Mouse (Mus musculus) liver, embryonic 15.5 days (tissue): ENCODE data around the gene Twist2. TPM values are rescaled to one million over a fixed set of nuclear protein-coding genes. Genes with fewer than 3 reads are reported as not detected.

Experiments used
- ATAC-seq: fragments of 200-750 bp; cut with Nextera tagmentation; 2 replicates; pipeline ENCODE4 v1.8.0; 2017; ENCODE audit warnings: moderate number of reproducible peaks, mild to moderate bottlenecking, moderate library complexity; ENCODE audit not compliant: insufficient read depth
- H3K27ac ChIP-seq: fragments of 300-500 bp; sonication (generic); replicated peaks from 2 replicates; pipeline ENCODE4 v1.5.1; 2015; ENCODE audit warnings: mild to moderate bottlenecking, inconsistent platforms
- H3K27me3 ChIP-seq: fragments of 300-500 bp; sonication (generic); 2 replicates; pipeline ENCODE4 v1.6.1; 2015; ENCODE audit warnings: mild to moderate bottlenecking, inconsistent platforms
- H3K36me3 ChIP-seq: fragments of 300-500 bp; sonication (generic); replicated peaks from 2 replicates; pipeline ENCODE4 v1.6.1; 2015; ENCODE audit warnings: moderate library complexity, mild to moderate bottlenecking, inconsistent platforms
- H3K4me1 ChIP-seq: fragments of 300-500 bp; sonication (generic); replicated peaks from 2 replicates; pipeline ENCODE4 v1.6.1; 2015; ENCODE audit warnings: inconsistent platforms
- H3K4me2 ChIP-seq: fragments of 300-500 bp; sonication (generic); 2 replicates; pipeline ENCODE4 v1.6.1; 2015; ENCODE audit warnings: moderate library complexity, mild to moderate bottlenecking, inconsistent platforms
- H3K4me3 ChIP-seq: fragments of 300-500 bp; sonication (generic); replicated peaks from 2 replicates; pipeline ENCODE4 v1.5.1; 2015; ENCODE audit warnings: mild to moderate bottlenecking, inconsistent platforms
- H3K9ac ChIP-seq: fragments of 300-500 bp; sonication (generic); 2 replicates; pipeline ENCODE4 v1.6.1; 2015; ENCODE audit warnings: moderate library complexity, mild to moderate bottlenecking, inconsistent platforms
- H3K9me3 ChIP-seq: fragments of 300-500 bp; sonication (generic); replicated peaks from 2 replicates; pipeline ENCODE4 v1.6.1; 2016; ENCODE audit warnings: inconsistent platforms
- WGBS: fragments of 180-500 bp; shearing (Covaris S2); methylation state at CpG from one replicate; pipeline ENCODE4 v1.1.7; 2015; ENCODE audit warnings: mixed read lengths; ENCODE audit not compliant: insufficient replicate concordance; 5-methylcytosine and 5-hydroxymethylcytosine counted together
- polyA plus RNA-seq: library from polyadenylated mRNA; unstranded; fragments of >200 nt; fragmentation: Nextera tagmentation; extraction: Ambion mirVana; gene quantifications from 2 replicates; pipeline ENCODE4 v1.2.1, GENCODE M21; 2015

Twist2 gene
- polyA plus RNA-seq, 1 experiment from 2014 or later = 0.26 TPM

DNA sequence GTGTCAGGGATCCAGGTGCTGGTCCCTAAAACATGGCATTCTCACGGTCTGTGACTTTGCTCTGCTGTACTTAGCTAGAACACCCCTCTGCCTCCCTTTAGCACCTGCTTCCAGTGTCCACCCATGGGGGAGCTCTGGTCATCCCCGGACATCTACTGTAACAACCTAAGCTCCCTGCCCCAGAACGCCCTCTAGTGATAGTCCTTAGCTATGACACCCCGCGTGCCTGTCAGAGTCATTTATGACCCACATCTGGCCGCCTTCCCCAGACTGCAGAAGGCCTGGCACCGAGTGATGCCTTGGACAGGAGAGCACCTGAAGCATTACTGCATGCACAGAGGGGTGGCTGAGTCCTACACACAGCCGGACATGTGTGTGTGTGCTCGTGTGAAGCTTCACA, 18.0 kb downstream of the Twist2 start:
- no peaks in the 10 kb centered on the region for H3K36me3 ChIP-seq
- WGBS = 38% methylated on average over 9 of the region's 9 CpGs
- no peak overlapping the region for H3K9ac ChIP-seq
- H3K4me3 ChIP-seq = no peak overlapping the region
- no peaks in the 10 kb centered on the region for H3K9me3 ChIP-seq
- H3K4me2 ChIP-seq = no peak overlapping the region
- no peak overlapping the region for H3K27ac ChIP-seq
- H3K27me3 ChIP-seq = no peaks in the 10 kb centered on the region
- H3K4me1 ChIP-seq = peaks cover 6% of the 10 kb centered on the region; the same call in 1 of the 2 replicates
- no peak for ATAC-seq

DNA sequence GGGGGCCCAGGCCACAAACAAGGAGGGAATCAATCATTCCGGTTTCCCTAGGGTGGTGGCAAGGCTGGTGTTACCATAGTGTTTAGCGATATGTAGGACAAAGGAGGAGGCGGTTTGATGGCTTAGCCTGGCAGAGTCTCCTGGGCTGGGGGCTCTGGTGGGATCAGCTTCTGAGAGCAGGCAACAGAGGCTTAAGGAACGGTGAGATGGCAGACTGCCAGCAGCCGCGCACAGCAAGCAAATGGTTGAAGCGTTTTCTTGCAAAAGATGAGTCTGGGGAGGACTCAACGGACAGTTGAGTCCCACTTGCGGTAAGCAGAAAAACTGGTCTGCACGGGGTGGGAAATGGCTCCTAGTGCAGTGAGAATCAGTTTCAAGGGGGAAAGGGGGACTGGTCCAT, 19.3 kb downstream of the Twist2 start:
- 69% methylated on average over 10 of the region's 10 CpGs for WGBS
- Histone ChIP-seq H3K4me1 (peaks cover 6% of the 10 kb centered on the region; the same call in 1 of the 2 replicates), H3K4me2 (no peak overlapping the region), H3K9me3 (no peaks in the 10 kb centered on the region), H3K4me3 (no peak overlapping the region), H3K9ac (no peak overlapping the region), H3K36me3 (no peaks in the 10 kb centered on the region), H3K27ac (no peak overlapping the region), H3K27me3 (no peaks in the 10 kb centered on the region)
- ATAC-seq = no peak

DNA sequence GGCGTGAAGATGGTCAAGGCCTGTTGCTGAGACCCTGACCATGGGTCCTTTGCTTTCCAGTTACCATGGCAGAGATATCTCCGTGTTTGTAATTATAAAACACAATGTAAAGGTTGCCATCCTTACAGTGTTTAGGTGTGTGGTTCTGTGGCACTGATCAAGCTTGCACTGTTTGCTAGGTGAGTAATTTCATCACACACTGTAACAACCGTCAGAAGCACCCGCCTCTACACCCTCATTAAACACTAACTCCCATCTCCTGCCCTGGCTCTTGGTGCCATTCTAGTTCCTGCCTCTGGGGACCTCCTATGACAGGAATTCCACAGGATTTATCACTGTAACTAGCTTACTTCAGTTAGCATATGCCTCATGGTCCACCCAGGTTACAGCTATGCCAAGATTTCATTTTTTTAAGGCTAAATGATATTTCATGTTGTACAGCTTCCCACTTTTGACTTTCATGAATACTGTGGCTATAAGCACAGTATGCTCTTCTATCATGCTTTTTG, 21.1 kb downstream of the Twist2 start:
- 66% methylated on average over 4 of the region's 4 CpGs for WGBS
- Histone ChIP-seq H3K9ac (no peak overlapping the region), H3K36me3 (no peaks in the 10 kb centered on the region), H3K4me1 (peaks cover 6% of the 10 kb centered on the region; the same call in 1 of the 2 replicates), H3K9me3 (no peaks in the 10 kb centered on the region), H3K27ac (no peak overlapping the region), H3K27me3 (no peaks in the 10 kb centered on the region), H3K4me2 (no peak overlapping the region), H3K4me3 (no peak overlapping the region)
- no peak for ATAC-seq

DNA sequence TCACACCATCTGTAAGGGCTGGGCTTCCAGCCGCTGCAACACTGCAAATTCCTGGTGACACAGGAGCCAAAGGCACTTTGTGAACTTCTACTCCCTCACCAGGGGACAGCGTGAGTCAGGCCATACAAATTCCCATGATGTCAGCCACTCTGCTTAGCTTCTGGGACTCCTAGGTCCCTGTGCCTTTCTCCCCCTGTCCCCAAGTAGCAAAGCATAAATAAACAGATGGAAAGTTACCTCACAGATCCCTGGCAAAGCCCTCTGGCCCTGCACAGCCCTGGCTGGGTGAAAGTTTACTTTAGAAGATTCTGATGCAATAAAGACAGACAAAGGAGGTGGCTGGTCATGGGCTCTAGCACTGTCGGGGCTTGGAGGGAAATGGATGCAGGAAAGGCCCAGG, 22.3 kb downstream of the Twist2 start:
- Histone ChIP-seq H3K4me1 (peaks cover 6% of the 10 kb centered on the region; the same call in 1 of the 2 replicates), H3K4me2 (no peak overlapping the region), H3K27ac (no peak overlapping the region), H3K27me3 (no peaks in the 10 kb centered on the region), H3K9ac (no peak overlapping the region), H3K9me3 (no peaks in the 10 kb centered on the region), H3K36me3 (no peaks in the 10 kb centered on the region), H3K4me3 (no peak overlapping the region)
- ATAC-seq = peak; percentile 65
- WGBS = 22% methylated on average over 3 of the region's 3 CpGs

GRCm38 (mm10) chr1:91823951-91824350, 22.7 kb downstream of the Twist2 start:
- Histone ChIP-seq H3K9ac (no peak overlapping the region), H3K4me2 (no peak overlapping the region), H3K27ac (no peak overlapping the region)

GRCm38 (mm10) chr1:91825261-91825660, 24.0 kb downstream of the Twist2 start:
- WGBS = 25% methylated on average over 4 of the region's 4 CpGs
- no peak overlapping the region for H3K27ac ChIP-seq
- no peaks in the 10 kb centered on the region for H3K36me3 ChIP-seq

More at GRCm38 (mm10) chr1:91823951-91824350, 22.7 kb downstream of the Twist2 start:
- Histone ChIP-seq H3K27me3 (no peaks in the 10 kb centered on the region), H3K36me3 (no peaks in the 10 kb centered on the region), H3K9me3 (no peaks in the 10 kb centered on the region), H3K4me1 (peaks cover 6% of the 10 kb centered on the region; the same call in 1 of the 2 replicates), H3K4me3 (no peak overlapping the region)
- 58% methylated on average over 7 of the region's 7 CpGs for WGBS
- ATAC-seq = no peak

GRCm38 (mm10) chr1:91831978-91832377, 30.7 kb downstream of the Twist2 start:
- Histone ChIP-seq H3K9me3 (no peaks in the 10 kb centered on the region), H3K36me3 (no peaks in the 10 kb centered on the region), H3K27me3 (no peaks in the 10 kb centered on the region), H3K4me3 (no peak overlapping the region), H3K9ac (no peak overlapping the region), H3K4me1 (no peaks in the 10 kb centered on the region), H3K27ac (no peak overlapping the region), H3K4me2 (no peak overlapping the region)
- no peak for ATAC-seq
- WGBS = 59% methylated on average over 7 of the region's 7 CpGs

More at GRCm38 (mm10) chr1:91825261-91825660, 24.0 kb downstream of the Twist2 start:
- Histone ChIP-seq H3K4me3 (no peak overlapping the region), H3K9me3 (no peaks in the 10 kb centered on the region), H3K9ac (no peak overlapping the region), H3K4me1 (peaks cover 6% of the 10 kb centered on the region; the same call in 1 of the 2 replicates), H3K4me2 (no peak overlapping the region), H3K27me3 (no peaks in the 10 kb centered on the region)
- ATAC-seq = no peak

DNA sequence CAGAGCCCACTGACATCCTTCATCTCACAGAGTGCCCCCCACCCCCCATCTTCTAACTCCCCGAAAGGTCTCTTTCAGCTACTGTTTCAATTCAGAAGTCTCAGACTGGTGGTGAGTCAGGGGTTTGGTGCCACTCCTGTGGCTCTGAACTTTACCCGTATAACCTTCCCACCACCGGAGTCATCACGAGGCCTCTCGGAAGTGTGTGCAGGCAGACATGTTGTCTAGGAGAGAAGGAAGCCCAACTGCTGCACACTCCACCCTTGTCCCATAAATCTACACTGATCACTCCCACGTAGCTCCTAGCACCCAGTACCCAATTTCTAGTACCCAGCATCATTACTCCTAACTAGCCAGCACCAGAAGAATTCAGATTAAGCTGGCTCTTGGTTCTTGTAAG, 38.3 kb downstream of the Twist2 start:
- Histone ChIP-seq H3K27ac (no peak overlapping the region), H3K9me3 (no peaks in the 10 kb centered on the region), H3K27me3 (no peaks in the 10 kb centered on the region), H3K36me3 (no peaks in the 10 kb centered on the region), H3K4me3 (no peak overlapping the region), H3K4me1 (no peaks in the 10 kb centered on the region), H3K4me2 (no peak overlapping the region), H3K9ac (no peak overlapping the region)
- WGBS = 71% methylated on average over 6 of the region's 6 CpGs
- ATAC-seq = no peak

- Histone ChIP-seq H3K27me3 (no peaks in the 10 kb centered on the region), H3K9me3 (no peaks in the 10 kb centered on the region), H3K4me1 (no peaks in the 10 kb centered on the region), H3K4me3 (no peak overlapping the region), H3K27ac (no peak overlapping the region), H3K4me2 (no peak overlapping the region), H3K36me3 (no peaks in the 10 kb centered on the region), H3K9ac (no peak overlapping the region)
- no peak for ATAC-seq
- 51% methylated on average over 6 of the region's 6 CpGs for WGBS
Observed at GRCm38 (mm10) chr1:91839979-91840378, 38.7 kb downstream of the Twist2 start.

DNA sequence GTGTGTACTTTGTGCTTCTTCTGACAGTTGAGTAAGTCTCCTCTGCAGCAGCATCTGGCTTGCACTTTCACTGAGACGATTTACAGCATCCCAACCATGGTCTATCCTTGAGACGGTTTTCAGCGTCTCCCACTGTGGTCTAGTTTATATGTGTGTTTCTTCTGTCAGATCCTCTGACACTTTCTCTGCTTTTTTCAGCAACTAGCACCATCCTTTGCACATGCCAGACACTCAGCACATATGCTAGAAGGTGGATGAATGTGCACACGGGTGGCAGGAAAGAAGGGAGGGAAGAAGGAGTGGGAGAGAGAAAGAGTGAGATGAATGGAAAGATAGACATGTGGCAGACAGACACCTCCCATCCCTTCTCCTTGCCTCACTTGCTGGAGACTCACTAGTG, 43.0 kb downstream of the Twist2 start:
- Histone ChIP-seq H3K4me2 (no peak overlapping the region), H3K9me3 (no peaks in the 10 kb centered on the region), H3K9ac (no peak overlapping the region), H3K27me3 (no peaks in the 10 kb centered on the region), H3K27ac (no peak overlapping the region), H3K4me3 (no peak overlapping the region), H3K36me3 (no peaks in the 10 kb centered on the region), H3K4me1 (no peaks in the 10 kb centered on the region)
- no peak for ATAC-seq
- 58% methylated on average over 4 of the region's 4 CpGs for WGBS

DNA sequence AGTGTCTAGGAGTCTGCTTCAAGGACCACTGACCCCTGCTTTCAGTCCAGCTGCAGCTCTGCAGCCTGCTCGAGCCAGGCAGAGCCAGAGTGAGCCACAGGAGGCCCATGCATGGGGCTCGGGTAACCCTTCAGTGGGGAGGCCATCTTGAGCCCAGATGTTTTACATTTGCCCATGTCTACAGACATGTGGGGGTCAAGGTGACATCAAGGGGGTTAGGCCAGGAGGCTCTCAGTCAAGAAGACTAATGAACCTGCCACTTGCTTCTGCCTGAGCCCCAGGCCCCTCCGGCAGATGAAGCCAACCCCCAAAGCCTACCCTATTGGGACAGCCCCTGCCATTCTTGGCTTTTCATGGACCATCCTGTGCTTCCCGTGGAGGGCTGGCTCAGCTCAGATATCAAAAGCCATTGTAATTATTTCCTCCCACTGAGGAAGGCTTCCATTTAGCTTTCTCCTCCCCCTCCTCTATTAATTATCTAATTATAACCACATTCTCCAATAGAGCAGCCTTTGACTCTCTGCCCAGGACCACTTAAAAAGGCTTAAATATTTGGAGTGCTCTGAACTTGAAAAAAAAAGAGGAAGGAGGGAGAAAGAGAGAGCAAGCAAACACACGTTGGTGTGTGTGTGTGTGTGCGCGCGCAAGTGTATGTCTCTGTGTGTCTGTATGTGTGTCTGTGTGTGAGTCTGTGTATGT, 43.6 kb downstream of the Twist2 start:
- Histone ChIP-seq H3K9me3 (no peaks in the 10 kb centered on the region), H3K36me3 (no peaks in the 10 kb centered on the region), H3K9ac (no peak overlapping the region), H3K4me1 (no peaks in the 10 kb centered on the region), H3K27ac (no peak overlapping the region), H3K4me2 (no peak overlapping the region), H3K4me3 (no peak overlapping the region), H3K27me3 (no peaks in the 10 kb centered on the region)
- 60% methylated on average over 8 of the region's 8 CpGs for WGBS
- no peak for ATAC-seq
